Mouse (Mus musculus): Measurements from ENCODE around the gene 1500015O10Rik. TPM values are rescaled to one million over a fixed set of nuclear protein-coding genes. Genes with fewer than 3 reads are reported as not detected.

1500015O10Rik gene
- polyA plus RNA-seq, 1 experiment from 2014 or later, result 3.2 TPM

DNA sequence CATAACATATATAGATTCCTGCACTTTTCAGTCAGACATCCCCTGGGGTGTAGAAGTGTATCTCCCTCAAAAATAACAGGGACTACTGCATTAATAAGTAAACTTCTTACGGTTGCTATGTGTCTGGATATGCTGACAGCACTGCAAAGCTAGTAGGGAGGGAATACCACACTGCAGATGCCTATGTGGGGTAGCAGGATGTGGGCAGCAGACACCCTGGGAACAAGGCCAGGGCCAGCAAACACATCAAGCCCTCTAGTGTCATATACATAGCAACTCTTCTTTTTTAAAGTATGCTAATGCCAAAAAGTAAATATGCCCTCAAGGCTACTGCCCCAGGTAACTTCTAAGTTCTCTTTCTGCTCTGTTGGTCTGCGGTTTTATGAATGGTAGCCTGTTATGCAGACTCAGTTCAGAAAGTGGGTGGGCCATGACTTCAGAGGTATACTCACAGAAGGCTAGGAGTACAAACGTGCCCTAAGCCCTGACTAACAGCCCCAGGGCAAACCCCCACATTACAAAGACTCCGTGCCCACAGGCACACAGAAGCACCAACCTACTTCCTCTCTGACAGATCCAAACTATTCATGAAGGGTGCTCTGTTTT is 38.1 kb downstream of the 1500015O10Rik start:
- H3K27me3 ChIP-seq (replicated peaks; ENCODE audit: control insufficient read depth, insufficient read depth, low read length), result no peaks in the 10 kb centered on the region
- WGBS, result 73% methylated on average over 4 of the region's 4 CpGs
- no peaks in the 10 kb centered on the region for H3K9me3 ChIP-seq (ENCODE audit: control insufficient read depth, low read length)
- H3K4me2 ChIP-seq (ENCODE audit: low read depth, low read length), result no peak overlapping the region
- ATAC-seq, result no peak
- no peak overlapping the region for H3K4me3 ChIP-seq (ENCODE audit: low read length)
- H3K27ac ChIP-seq (ENCODE audit: low read length), result no peak overlapping the region
- H3K4me1 ChIP-seq (ENCODE audit: control insufficient read depth, insufficient read depth, low read length), result no peaks in the 10 kb centered on the region
- H3K9ac ChIP-seq (ENCODE audit: low read depth, low read length), result no peak overlapping the region
- peaks cover 2% of the 10 kb centered on the region; the same call in 1 of the 2 replicates for H3K36me3 ChIP-seq (ENCODE audit: control insufficient read depth, insufficient read depth, low read length)

DNA sequence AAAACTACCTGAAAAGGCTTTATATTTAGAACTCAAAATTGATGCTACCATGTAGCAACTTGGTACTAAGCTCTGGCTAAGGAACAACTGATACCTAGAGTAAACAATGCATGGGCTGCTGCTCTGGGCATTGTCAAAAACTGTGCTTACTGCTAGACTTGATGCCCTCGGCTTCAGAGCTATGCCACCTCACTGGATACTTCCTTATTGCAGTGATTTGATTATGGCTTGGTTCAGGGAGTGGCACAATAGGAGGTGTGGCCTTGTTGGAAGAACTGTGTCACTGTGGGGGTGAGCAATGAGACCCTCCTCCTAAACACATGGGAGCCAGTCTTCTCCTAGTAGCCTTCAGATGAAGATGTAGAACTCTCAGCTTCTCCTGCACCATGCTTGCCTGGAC is 38.9 kb downstream of the 1500015O10Rik start:
- no peaks in the 10 kb centered on the region for H3K27me3 ChIP-seq (replicated peaks; ENCODE audit: control insufficient read depth, insufficient read depth, low read length)
- H3K9ac ChIP-seq (ENCODE audit: low read depth, low read length), result no peak overlapping the region
- no peaks in the 10 kb centered on the region for H3K9me3 ChIP-seq (ENCODE audit: control insufficient read depth, low read length)
- H3K4me2 ChIP-seq (ENCODE audit: low read depth, low read length), result no peak overlapping the region
- no peak overlapping the region for H3K27ac ChIP-seq (ENCODE audit: low read length)
- peak; percentile 52 for ATAC-seq
- WGBS, result 39% methylated on average over 1 of the region's 1 CpGs
- H3K4me1 ChIP-seq (ENCODE audit: control insufficient read depth, insufficient read depth, low read length), result no peaks in the 10 kb centered on the region
- H3K36me3 ChIP-seq (ENCODE audit: control insufficient read depth, insufficient read depth, low read length), result peaks cover 2% of the 10 kb centered on the region; the same call in 1 of the 2 replicates
- no peak overlapping the region for H3K4me3 ChIP-seq (ENCODE audit: low read length)

- Histone ChIP-seq H3K9ac (ENCODE audit: low read depth, low read length) (no peak overlapping the region), H3K4me3 (ENCODE audit: low read length) (no peak overlapping the region), H3K27ac (ENCODE audit: low read length) (no peak overlapping the region), H3K4me2 (ENCODE audit: low read depth, low read length) (no peak overlapping the region), H3K27me3 (replicated peaks; ENCODE audit: control insufficient read depth, insufficient read depth, low read length) (no peaks in the 10 kb centered on the region), H3K36me3 (ENCODE audit: control insufficient read depth, insufficient read depth, low read length) (peaks cover 2% of the 10 kb centered on the region; the same call in 1 of the 2 replicates), H3K9me3 (ENCODE audit: control insufficient read depth, low read length) (no peaks in the 10 kb centered on the region), H3K4me1 (ENCODE audit: control insufficient read depth, insufficient read depth, low read length) (no peaks in the 10 kb centered on the region)
- 86% methylated on average over 3 of the region's 3 CpGs for WGBS
- ATAC-seq, result no peak
These were observed 39.6 kb downstream of the 1500015O10Rik start for GRCm38 (mm10) chr1:43770032-43770431.

DNA sequence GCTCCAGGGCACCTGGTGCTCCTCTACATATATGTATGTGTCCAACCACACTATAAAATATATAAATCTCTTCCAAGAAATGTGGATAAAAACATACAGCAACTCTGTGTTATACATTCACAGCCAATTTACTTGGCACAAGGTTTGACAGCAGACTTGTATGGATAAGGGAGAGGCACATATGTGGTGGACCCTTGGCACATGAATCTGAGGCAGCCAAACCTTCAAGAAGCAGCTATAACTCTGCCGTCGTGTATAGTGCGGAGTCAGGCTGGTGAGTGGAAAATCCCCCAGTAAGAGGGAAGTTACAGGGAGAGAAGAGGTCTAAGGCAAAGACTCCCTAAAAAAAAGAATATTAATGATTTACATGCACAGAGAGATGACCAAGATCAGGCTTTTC is 42.3 kb downstream of the 1500015O10Rik start:
- H3K9me3 ChIP-seq (ENCODE audit: control insufficient read depth, low read length), result no peaks in the 10 kb centered on the region
- no peak overlapping the region for H3K27ac ChIP-seq (ENCODE audit: low read length)
- H3K36me3 ChIP-seq (ENCODE audit: control insufficient read depth, insufficient read depth, low read length), result peaks cover 2% of the 10 kb centered on the region; the same call in 1 of the 2 replicates
- no peak for ATAC-seq
- H3K4me2 ChIP-seq (ENCODE audit: low read depth, low read length), result no peak overlapping the region
- no peaks in the 10 kb centered on the region for H3K4me1 ChIP-seq (ENCODE audit: control insufficient read depth, insufficient read depth, low read length)
- no peaks in the 10 kb centered on the region for H3K27me3 ChIP-seq (replicated peaks; ENCODE audit: control insufficient read depth, insufficient read depth, low read length)
- no peak overlapping the region for H3K9ac ChIP-seq (ENCODE audit: low read depth, low read length)
- no peak overlapping the region for H3K4me3 ChIP-seq (ENCODE audit: low read length)
- 95% methylated on average over 3 of the region's 3 CpGs for WGBS

- 95% methylated on average over 4 of the region's 4 CpGs for WGBS
- Histone ChIP-seq H3K9me3 (ENCODE audit: control insufficient read depth, low read length) (no peaks in the 10 kb centered on the region), H3K9ac (ENCODE audit: low read depth, low read length) (no peak overlapping the region), H3K27ac (ENCODE audit: low read length) (no peak overlapping the region), H3K36me3 (ENCODE audit: control insufficient read depth, insufficient read depth, low read length) (peaks cover 6% of the 10 kb centered on the region; the same call in 1 of the 2 replicates), H3K4me2 (ENCODE audit: low read depth, low read length) (no peak overlapping the region), H3K4me3 (ENCODE audit: low read length) (no peak overlapping the region), H3K27me3 (replicated peaks; ENCODE audit: control insufficient read depth, insufficient read depth, low read length) (no peaks in the 10 kb centered on the region), H3K4me1 (ENCODE audit: control insufficient read depth, insufficient read depth, low read length) (no peaks in the 10 kb centered on the region)
- no peak for ATAC-seq
These were observed 43.7 kb downstream of the 1500015O10Rik start for GRCm38 (mm10) chr1:43774126-43774525.

DNA sequence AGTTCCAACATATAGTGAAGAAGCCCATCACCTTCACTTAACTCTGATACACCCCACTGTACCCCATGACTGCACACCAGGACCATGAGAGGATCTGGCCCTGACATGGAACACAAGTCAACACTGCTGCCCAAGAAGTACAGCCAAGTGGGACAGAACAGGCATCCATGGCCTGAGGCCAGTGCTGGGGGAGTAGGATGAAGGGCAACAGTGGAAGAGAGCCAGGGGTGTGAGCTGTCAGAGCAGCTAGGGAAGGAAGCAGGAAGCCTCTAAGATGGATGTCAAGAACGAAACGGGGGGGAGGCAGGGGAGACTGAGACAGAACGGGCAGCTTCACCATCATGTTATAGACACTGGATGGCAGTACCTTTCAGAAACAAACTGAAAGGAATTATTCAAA is 45.7 kb downstream of the 1500015O10Rik start:
- Histone ChIP-seq H3K27me3 (replicated peaks; ENCODE audit: control insufficient read depth, insufficient read depth, low read length) (no peaks in the 10 kb centered on the region), H3K4me2 (ENCODE audit: low read depth, low read length) (no peak overlapping the region), H3K36me3 (ENCODE audit: control insufficient read depth, insufficient read depth, low read length) (peaks cover 6% of the 10 kb centered on the region; the same call in 1 of the 2 replicates), H3K4me3 (ENCODE audit: low read length) (no peak overlapping the region), H3K4me1 (ENCODE audit: control insufficient read depth, insufficient read depth, low read length) (no peaks in the 10 kb centered on the region), H3K27ac (ENCODE audit: low read length) (no peak overlapping the region), H3K9ac (ENCODE audit: low read depth, low read length) (no peak overlapping the region), H3K9me3 (ENCODE audit: control insufficient read depth, low read length) (no peaks in the 10 kb centered on the region)
- no peak for ATAC-seq
- 81% methylated on average over 3 of the region's 3 CpGs for WGBS

GRCm38 (mm10) chr1:43781195-43781594 is 50.8 kb downstream of the 1500015O10Rik start:
- ATAC-seq, result no peak
- H3K9ac ChIP-seq (ENCODE audit: low read depth, low read length), result no peak overlapping the region
- H3K4me1 ChIP-seq (ENCODE audit: control insufficient read depth, insufficient read depth, low read length), result no peaks in the 10 kb centered on the region
- H3K36me3 ChIP-seq (ENCODE audit: control insufficient read depth, insufficient read depth, low read length), result peaks cover 3% of the 10 kb centered on the region; the same call in 1 of the 2 replicates
- H3K4me3 ChIP-seq (ENCODE audit: low read length), result no peak overlapping the region
- peak overlapping the region; percentile 57; the same call in 1 of the 2 replicates for H3K27ac ChIP-seq (ENCODE audit: low read length)
- H3K4me2 ChIP-seq (ENCODE audit: low read depth, low read length), result no peak overlapping the region
- WGBS, result 73% methylated on average over 2 of the region's 2 CpGs
- H3K9me3 ChIP-seq (ENCODE audit: control insufficient read depth, low read length), result no peaks in the 10 kb centered on the region
- no peaks in the 10 kb centered on the region for H3K27me3 ChIP-seq (replicated peaks; ENCODE audit: control insufficient read depth, insufficient read depth, low read length)

GRCm38 (mm10) chr1:43781672-43782071 is 51.3 kb downstream of the 1500015O10Rik start:
- ATAC-seq, result peak; percentile 46; the same call in 1 of the 2 replicates
- no peaks in the 10 kb centered on the region for H3K4me1 ChIP-seq (ENCODE audit: control insufficient read depth, insufficient read depth, low read length)
- 70% methylated on average over 3 of the region's 3 CpGs for WGBS

DNA sequence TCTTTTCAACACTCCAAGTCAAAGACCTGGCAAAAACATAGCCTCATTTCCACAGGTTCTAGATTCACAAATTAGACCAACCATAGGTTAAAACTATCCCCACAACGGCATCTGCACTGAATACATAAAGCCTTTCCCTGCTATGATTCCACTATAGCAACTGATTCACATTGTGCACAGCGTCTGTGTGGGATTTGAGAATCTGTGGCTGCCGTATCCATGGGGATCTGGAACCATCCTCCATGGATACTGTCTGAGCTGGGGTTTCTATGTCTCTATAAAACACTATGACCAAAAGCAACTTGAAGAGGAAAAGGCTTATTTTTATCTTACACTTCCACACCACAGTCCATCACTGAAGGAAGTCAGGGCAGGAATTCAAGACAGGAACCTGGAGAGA is 52.3 kb downstream of the 1500015O10Rik start:
- Histone ChIP-seq H3K4me1 (ENCODE audit: control insufficient read depth, insufficient read depth, low read length) (no peaks in the 10 kb centered on the region), H3K4me3 (ENCODE audit: low read length) (no peak overlapping the region), H3K27me3 (replicated peaks; ENCODE audit: control insufficient read depth, insufficient read depth, low read length) (no peaks in the 10 kb centered on the region), H3K36me3 (ENCODE audit: control insufficient read depth, insufficient read depth, low read length) (peaks cover 3% of the 10 kb centered on the region; the same call in 1 of the 2 replicates), H3K9me3 (ENCODE audit: control insufficient read depth, low read length) (no peaks in the 10 kb centered on the region), H3K27ac (ENCODE audit: low read length) (no peak overlapping the region), H3K4me2 (ENCODE audit: low read depth, low read length) (no peak overlapping the region), H3K9ac (ENCODE audit: low read depth, low read length) (no peak overlapping the region)
- ATAC-seq, result no peak
- whole genome bisulfite sequencing, result 94% methylated on average over 3 of the region's 3 CpGs

More at GRCm38 (mm10) chr1:43781672-43782071, 51.3 kb downstream of the 1500015O10Rik start:
- Histone ChIP-seq H3K4me3 (ENCODE audit: low read length) (no peak overlapping the region), H3K9ac (ENCODE audit: low read depth, low read length) (no peak overlapping the region), H3K36me3 (ENCODE audit: control insufficient read depth, insufficient read depth, low read length) (peaks cover 3% of the 10 kb centered on the region; the same call in 1 of the 2 replicates), H3K27ac (ENCODE audit: low read length) (peak overlapping the region; percentile 57), H3K4me2 (ENCODE audit: low read depth, low read length) (no peak overlapping the region), H3K9me3 (ENCODE audit: control insufficient read depth, low read length) (no peaks in the 10 kb centered on the region), H3K27me3 (replicated peaks; ENCODE audit: control insufficient read depth, insufficient read depth, low read length) (no peaks in the 10 kb centered on the region)
